Mouse (Mus musculus) ES-E14 (cell line): ENCODE results near the gene Arrb1.

Source experiments
- HCFC1 ChIP-seq: IDR thresholded peaks from 2 replicates; pipeline ENCODE4 v1.6.1; 2012; ENCODE audit warnings: low read length, inconsistent platforms, borderline replicate concordance; ENCODE audit not compliant: insufficient read depth
- ZC3H11A ChIP-seq: IDR thresholded peaks from 2 replicates; pipeline ENCODE4 v1.6.1; 2012; ENCODE audit warnings: low read depth, mild to moderate bottlenecking, inconsistent platforms, low read length, borderline replicate concordance
- ZNF384 ChIP-seq: IDR thresholded peaks from 2 replicates; pipeline ENCODE4 v1.6.1; 2012; ENCODE audit warnings: low read depth, low read length, inconsistent platforms

GRCm38 (mm10) chr7:99535741-99536501, 655 bp downstream of the Arrb1 start:
- TF ChIP-seq ZNF384, result no peak
- no peak for TF ChIP-seq HCFC1
- TF ChIP-seq ZC3H11A, result no peak
